12 mouse cellular contexts compared by ENCODE assay signal in the genomic region with DNA sequence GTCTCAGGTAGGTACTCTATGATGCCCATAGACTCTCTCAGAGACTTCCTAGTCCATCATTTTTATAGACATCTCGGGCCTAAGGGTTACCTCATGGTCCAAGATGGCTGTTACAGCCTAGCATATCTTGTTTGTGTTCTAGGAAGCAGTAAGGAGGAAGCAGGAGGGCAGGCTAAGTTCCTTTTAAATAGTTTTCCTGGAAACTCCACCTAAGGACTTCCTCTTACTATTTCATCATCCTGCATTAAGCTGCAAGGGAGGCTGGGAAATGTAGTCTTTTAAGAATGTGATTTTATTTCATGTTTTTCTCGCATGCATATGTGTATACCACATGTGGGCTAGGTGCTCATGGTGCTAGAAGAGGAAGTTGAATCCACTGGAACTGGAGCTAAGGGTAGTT. TPM values are rescaled to one million over a fixed set of nuclear protein-coding genes. Genes with fewer than 3 reads are reported as not detected.
DNase-seq lines count a peak whose midpoint lies in the region; ATAC-seq and TF ChIP-seq lines count a peak whose summit lies in the region.
"Had no signal": no experiment of that assay in that cellular context is flagged by ENCODE, and none has a peak within 500 bp of the region (broad histone marks: within the 10 kb centered on the region; RNA-seq: fewer than 3 reads in every experiment).

No protein-coding gene starts in this region.

- H3K27me3 ChIP-seq in hindbrain, embryonic 16.5 days (replicated peaks; ENCODE audit: control insufficient read depth, insufficient read depth, low read length): no peaks in the 10 kb centered on the region
- no peaks in the 10 kb centered on the region for H3K27me3 ChIP-seq in hindbrain, embryonic 12.5 days
- 0 out of 2 replicates have a peak, but pooled peaks cover 3% of the 10 kb centered on the region for H3K27me3 ChIP-seq in E14TG2a.4 (ENCODE audit: insufficient read depth, low read length)
- no peaks in the 10 kb centered on the region for H3K27me3 ChIP-seq in embryonic facial prominence, embryonic 14.5 days (replicated peaks; ENCODE audit: control insufficient read depth, insufficient read depth, low read length)
- H3K27me3 ChIP-seq: hindbrain, embryonic 15.5 days; midbrain, embryonic 15.5 days had no signal

- intact Hi-C loops in left cerebral cortex, postnatal 10 days (cut with DNase I): no loop called here

- peak; percentile 12 for DNase-seq in embryonic facial prominence, embryonic 14.5 days (ENCODE audit: low spot score)
- DNase-seq in adrenal gland, postnatal 4 days (ENCODE audit: low spot score in 2 of 2): no peak
- no peak for DNase-seq in adrenal gland, adult 18-20 months (ENCODE audit: low spot score in 2 of 2)
- DNase-seq in left cerebral cortex, postnatal 10 days (ENCODE audit: extremely low spot score in 1 of 2, low spot score in 2 of 2): no peak
- DNase-seq: cerebellum, adult 11-12 months; thymus, postnatal 4 days had no signal

- ATAC-seq in hindbrain, embryonic 16.5 days: 0 out of 2 replicates have a peak, but pooled peaks have one; percentile 14
- ATAC-seq in hindbrain, embryonic 12.5 days (ENCODE audit: low FRiP score): no peak
- ATAC-seq in embryonic facial prominence, embryonic 14.5 days (ENCODE audit: low read depth): no peak
- ATAC-seq: midbrain, embryonic 15.5 days had no signal

- H3K4me2 ChIP-seq in hindbrain, embryonic 16.5 days (ENCODE audit: low read length): no peak overlapping the region
- no peak overlapping the region for H3K4me2 ChIP-seq in hindbrain, embryonic 12.5 days (replicated peaks)
- no peak overlapping the region for H3K4me2 ChIP-seq in embryonic facial prominence, embryonic 14.5 days (ENCODE audit: low read depth, low read length)
- H3K4me2 ChIP-seq: hindbrain, embryonic 15.5 days; midbrain, embryonic 15.5 days had no signal

- H3K4me1 ChIP-seq in hindbrain, embryonic 16.5 days (ENCODE audit: control insufficient read depth, insufficient read depth, low read depth, low read length): no peaks in the 10 kb centered on the region
- no peaks in the 10 kb centered on the region for H3K4me1 ChIP-seq in hindbrain, embryonic 12.5 days
- peaks cover 55% of the 10 kb centered on the region for H3K4me1 ChIP-seq in E14TG2a.4 (replicated peaks; ENCODE audit: low read depth, low read length)
- no peaks in the 10 kb centered on the region for H3K4me1 ChIP-seq in embryonic facial prominence, embryonic 14.5 days (ENCODE audit: control insufficient read depth, insufficient read depth, low read length)
- H3K4me1 ChIP-seq: hindbrain, embryonic 15.5 days; midbrain, embryonic 15.5 days had no signal

- no peak overlapping the region for H3K4me3 ChIP-seq in hindbrain, embryonic 16.5 days (ENCODE audit: low read length)
- H3K4me3 ChIP-seq in hindbrain, embryonic 12.5 days: no peak overlapping the region
- H3K4me3 ChIP-seq in E14TG2a.4 (replicated peaks; ENCODE audit: low read length): peak overlapping the region; percentile 43; the same call in 1 of the 2 replicates
- H3K4me3 ChIP-seq in embryonic facial prominence, embryonic 14.5 days (ENCODE audit: low read depth, low read length): no peak overlapping the region
- no peak overlapping the region for H3K4me3 ChIP-seq in macrophage (ENCODE audit: inconsistent target)
- H3K4me3 ChIP-seq: hindbrain, embryonic 15.5 days; midbrain, embryonic 15.5 days had no signal

- WGBS in hindbrain, embryonic 16.5 days: 77% methylated on average over 2 of the region's 2 CpGs
- 77% methylated on average over 2 of the region's 2 CpGs for WGBS in hindbrain, embryonic 12.5 days
- 71% methylated on average over 2 of the region's 2 CpGs for WGBS in embryonic facial prominence, embryonic 14.5 days
- WGBS in macrophage (ENCODE audit: missing documents): 42% methylated on average over 2 of the region's 2 CpGs

- no peaks in the 10 kb centered on the region for H3K36me3 ChIP-seq in hindbrain, embryonic 16.5 days (ENCODE audit: control insufficient read depth, insufficient read depth, low read length)
- H3K36me3 ChIP-seq in hindbrain, embryonic 12.5 days: no peaks in the 10 kb centered on the region
- no peaks in the 10 kb centered on the region for H3K36me3 ChIP-seq in E14TG2a.4 (ENCODE audit: insufficient read depth, low read length)
- H3K36me3 ChIP-seq in embryonic facial prominence, embryonic 14.5 days (ENCODE audit: control insufficient read depth, insufficient read depth, low read length): no peaks in the 10 kb centered on the region
- H3K36me3 ChIP-seq in macrophage (ENCODE audit: inconsistent target): no peaks in the 10 kb centered on the region
- H3K36me3 ChIP-seq: hindbrain, embryonic 15.5 days; midbrain, embryonic 15.5 days had no signal

- no peaks in the 10 kb centered on the region for H3K79me2 ChIP-seq in macrophage (ENCODE audit: inconsistent target)

- H3K27ac ChIP-seq in hindbrain, embryonic 16.5 days (ENCODE audit: low read depth, low read length): no peak overlapping the region
- H3K27ac ChIP-seq in hindbrain, embryonic 12.5 days: no peak overlapping the region
- no peak overlapping the region for H3K27ac ChIP-seq in embryonic facial prominence, embryonic 14.5 days (replicated peaks; ENCODE audit: low read depth, low read length)
- H3K27ac ChIP-seq in macrophage: peak overlapping the region; percentile 35
- H3K27ac ChIP-seq: hindbrain, embryonic 15.5 days; midbrain, embryonic 15.5 days had no signal

- TF ChIP-seq CTCF in E14TG2a.4 (conservative IDR thresholded peaks at IDR 0.05; ENCODE audit: low read length): no peak

- H3K9me3 ChIP-seq in hindbrain, embryonic 16.5 days (ENCODE audit: control insufficient read depth, low read length): no peaks in the 10 kb centered on the region
- H3K9me3 ChIP-seq in hindbrain, embryonic 12.5 days (replicated peaks): no peaks in the 10 kb centered on the region
- no peaks in the 10 kb centered on the region for H3K9me3 ChIP-seq in E14TG2a.4 (ENCODE audit: low read length)
- no peaks in the 10 kb centered on the region for H3K9me3 ChIP-seq in embryonic facial prominence, embryonic 14.5 days (ENCODE audit: control insufficient read depth, low read length)
- H3K9me3 ChIP-seq: hindbrain, embryonic 15.5 days; midbrain, embryonic 15.5 days had no signal

- no peak overlapping the region for H3K9ac ChIP-seq in hindbrain, embryonic 16.5 days (ENCODE audit: low read depth, low read length)
- no peak overlapping the region for H3K9ac ChIP-seq in hindbrain, embryonic 12.5 days
- H3K9ac ChIP-seq in embryonic facial prominence, embryonic 14.5 days (ENCODE audit: low read depth, low read length): no peak overlapping the region
- H3K9ac ChIP-seq: hindbrain, embryonic 15.5 days; midbrain, embryonic 15.5 days had no signal

RNA-seq across cellular contexts. Expression of gene 1810013L24Rik, which starts 6.2 kb away (rescaled TPM):
- 23.8 and 24.5 TPM in 2 replicates for polyA plus RNA-seq in hindbrain, embryonic 16.5 days (2015; fragmentation: Nextera tagmentation; extraction: Ambion mirVana)
- 45.1 and 45.9 TPM in 2 replicates for polyA plus RNA-seq in hindbrain, embryonic 12.5 days (2016; fragmentation: Nextera tagmentation; extraction: Ambion mirVana)
- 16.5 and 22.1 TPM in 2 replicates for polyA plus RNA-seq in embryonic facial prominence, embryonic 14.5 days (2014; fragmentation: Nextera tagmentation; extraction: Ambion mirVana)
- 100 to 1,000 TPM; 237 to 491 (median 336) TPM for total RNA-seq in macrophage (2018; cell fraction: chromatin; rRNA removed)
- total RNA-seq in macrophage (2018; cell fraction: cytosol; rRNA removed): 100 to 1,000 TPM in 3 of 26 experiments, 10 to 100 TPM in 23; 54.7 to 123 (median 70.9) TPM
- 100 to 1,000 TPM; 145 to 313 (median 236) TPM for total RNA-seq in macrophage (2018; cell fraction: nucleus; rRNA removed)
- polyA plus RNA-seq in macrophage (2018): 33.2 to 46.9 TPM (median 39.9 TPM) in 3 replicates
- 10 to 100 TPM; 80.3 to 82.8 TPM for total RNA-seq in adrenal gland, postnatal 4 days (2021)
- 10 to 100 TPM; 81.9 to 86.4 TPM for total RNA-seq in adrenal gland, adult 18-20 months (2021)
- total RNA-seq in left cerebral cortex, postnatal 10 days (2021): 100 to 1,000 TPM; 122 to 127 TPM

RNA-seq across cellular contexts. Expression of gene Usp7, which starts 31.6 kb away (rescaled TPM):
- polyA plus RNA-seq in hindbrain, embryonic 16.5 days (2015; fragmentation: Nextera tagmentation; extraction: Ambion mirVana): 23.9 and 25.5 TPM in 2 replicates
- polyA plus RNA-seq in hindbrain, embryonic 12.5 days (2016; fragmentation: Nextera tagmentation; extraction: Ambion mirVana): 32.1 and 34.9 TPM in 2 replicates
- polyA plus RNA-seq in embryonic facial prominence, embryonic 14.5 days (2014; fragmentation: Nextera tagmentation; extraction: Ambion mirVana): 35.7 and 39.2 TPM in 2 replicates
- total RNA-seq in macrophage (2018; cell fraction: chromatin; rRNA removed): 100 to 1,000 TPM; 242 to 371 (median 322) TPM
- total RNA-seq in macrophage (2018; cell fraction: cytosol; rRNA removed): 10 to 100 TPM; 48.1 to 71.6 (median 62.1) TPM
- 100 to 1,000 TPM; 117 to 266 (median 159) TPM for total RNA-seq in macrophage (2018; cell fraction: nucleus; rRNA removed)
- 46.1 to 73.0 TPM (median 65.1 TPM) in 3 replicates for polyA plus RNA-seq in macrophage (2018)
- 100 to 1,000 TPM; 142 to 178 TPM for total RNA-seq in adrenal gland, postnatal 4 days (2021)
- total RNA-seq in adrenal gland, adult 18-20 months (2021): 100 to 1,000 TPM; 109 to 126 TPM
- total RNA-seq in left cerebral cortex, postnatal 10 days (2021): 100 to 1,000 TPM; 163 to 164 TPM
